Mouse (Mus musculus): ENCODE results near the gene Scarf1.

DNA sequence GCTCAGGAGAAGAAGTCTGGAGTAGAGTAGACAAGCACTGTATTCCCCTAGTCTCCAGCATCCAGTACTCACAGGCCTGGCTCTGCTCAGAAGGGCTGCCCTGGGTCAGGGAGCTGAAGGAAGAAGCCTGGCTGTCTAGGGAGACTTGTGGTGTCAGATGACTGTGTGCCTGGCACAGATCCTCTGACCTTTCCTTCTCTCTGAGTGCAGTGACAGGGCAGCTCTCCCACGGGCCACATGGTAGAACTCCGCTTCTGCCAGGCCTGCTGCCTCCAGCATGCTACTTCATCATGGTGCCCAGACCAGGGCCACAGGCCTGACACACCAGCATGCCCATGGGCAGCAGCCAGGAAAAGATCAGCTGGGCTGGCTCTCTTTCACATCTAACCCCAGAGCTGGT is 52.5 kb downstream of the Scarf1 start:
- TF ChIP-seq EP300 (IDR thresholded peaks at IDR 0.05; ENCODE audit: low read depth) (no peak), CTCF (IDR thresholded peaks at IDR 0.05; ENCODE audit: low read depth) (no peak)

All from heart, postnatal 0 days (tissue).